Mouse (Mus musculus): ENCODE results near the gene Pomc.

- peak; percentile 52 for TF ChIP-seq CTCF (IDR thresholded peaks at IDR 0.05)
- TF ChIP-seq EP300 (IDR thresholded peaks at IDR 0.05) = no peak
These were observed 25.9 kb upstream of the Pomc start for GRCm38 (mm10) chr12:3928841-3929240.

Measured in lung, postnatal 0 days (tissue).